Comparison of ENCODE assay signal across 8 mouse cellular contexts in genomic region chr9:98297234-98297936, GRCm38 (mm10). TPM values are rescaled to one million over a fixed set of nuclear protein-coding genes. Genes with fewer than 3 reads are reported as not detected.
DNase-seq lines count a peak whose midpoint lies in the region; ATAC-seq and TF ChIP-seq lines count a peak whose summit lies in the region.

No protein-coding gene starts in this region.

- no peak overlapping the region for H3K27ac ChIP-seq in embryonic facial prominence, embryonic 11.5 days (replicated peaks; ENCODE audit: low read depth, low read length)
- peak overlapping the region; percentile 18; the same call in 1 of the 2 replicates for H3K27ac ChIP-seq in hindbrain, embryonic 10.5 days
- peak overlapping the region; percentile 80 for H3K27ac ChIP-seq in liver, adult 2 months (replicated peaks; ENCODE audit: insufficient read depth, low read depth, low read length)
- H3K27ac ChIP-seq in neural tube, embryonic 12.5 days = no peak overlapping the region

- ATAC-seq in embryonic facial prominence, embryonic 11.5 days (replicated peaks; ENCODE audit: insufficient number of reproducible peaks, low FRiP score, low TSS enrichment, low read depth) = no peak
- peak; percentile 27; the same call in 1 of the 2 replicates for ATAC-seq in neural tube, embryonic 12.5 days (ENCODE audit: low FRiP score, low read depth)

- H3K9me3 ChIP-seq in embryonic facial prominence, embryonic 11.5 days (replicated peaks; ENCODE audit: control insufficient read depth, low read length) = no peaks in the 10 kb centered on the region
- H3K9me3 ChIP-seq in hindbrain, embryonic 10.5 days = no peaks in the 10 kb centered on the region
- H3K9me3 ChIP-seq in neural tube, embryonic 12.5 days = no peaks in the 10 kb centered on the region

- no peaks in the 10 kb centered on the region for H3K36me3 ChIP-seq in embryonic facial prominence, embryonic 11.5 days (replicated peaks; ENCODE audit: control insufficient read depth, insufficient read depth, low read depth, low read length)
- H3K36me3 ChIP-seq in hindbrain, embryonic 10.5 days = no peaks in the 10 kb centered on the region
- no peaks in the 10 kb centered on the region for H3K36me3 ChIP-seq in liver, adult 2 months (ENCODE audit: control insufficient read depth, insufficient read depth, low read length)
- no peaks in the 10 kb centered on the region for H3K36me3 ChIP-seq in neural tube, embryonic 12.5 days

- no peaks in the 10 kb centered on the region for H3K4me1 ChIP-seq in embryonic facial prominence, embryonic 11.5 days (ENCODE audit: control insufficient read depth, insufficient read depth, low read length)
- H3K4me1 ChIP-seq in hindbrain, embryonic 10.5 days (replicated peaks) = peaks cover 13% of the 10 kb centered on the region
- peaks cover 5% of the 10 kb centered on the region; the same call in 1 of the 2 replicates for H3K4me1 ChIP-seq in liver, adult 2 months (ENCODE audit: control insufficient read depth, insufficient read depth, low read length)
- H3K4me1 ChIP-seq in neural tube, embryonic 12.5 days = peaks cover 12% of the 10 kb centered on the region; the same call in 1 of the 2 replicates

- TF ChIP-seq CTCF in liver, adult 2 months (IDR thresholded peaks at IDR 0.05; ENCODE audit: low read depth, low read length) = no peak

- peak; percentile 5 to 13 for DNase-seq in urinary bladder, postnatal 36 days (ENCODE audit: low spot score in 2 of 2)
- no peak for DNase-seq in urinary bladder, adult 2 months (ENCODE audit: low spot score)
- DNase-seq in embryonic facial prominence, embryonic 11.5 days (ENCODE audit: low spot score) = peak; percentile 42
- no peak for DNase-seq in hindbrain, embryonic 10.5 days (ENCODE audit: low spot score)
- no peak for DNase-seq in liver, adult 2 months (ENCODE audit: extremely low read depth, low read depth, low spot score)
- DNase-seq in gastrocnemius, postnatal 10 days = no peak
- no peak for DNase-seq in frontal cortex, postnatal 36 days (ENCODE audit: low spot score in 2 of 2)

- peak overlapping the region; percentile 48 for H3K4me3 ChIP-seq in embryonic facial prominence, embryonic 11.5 days (ENCODE audit: low read depth, low read length)
- H3K4me3 ChIP-seq in hindbrain, embryonic 10.5 days = peak overlapping the region; percentile 66
- peak overlapping the region; percentile 62; the same call in 1 of the 2 replicates for H3K4me3 ChIP-seq in liver, adult 2 months (ENCODE audit: insufficient read depth, low read depth, low read length)
- H3K4me3 ChIP-seq in neural tube, embryonic 12.5 days = peak overlapping the region; percentile 46

- peak overlapping the region; percentile 70 for H3K4me2 ChIP-seq in embryonic facial prominence, embryonic 11.5 days (ENCODE audit: low read depth, low read length)
- H3K4me2 ChIP-seq in neural tube, embryonic 12.5 days (replicated peaks) = peak overlapping the region; percentile 81

- H3K27me3 ChIP-seq in embryonic facial prominence, embryonic 11.5 days (ENCODE audit: control insufficient read depth, insufficient read depth, low read length) = no peaks in the 10 kb centered on the region
- peaks cover 39% of the 10 kb centered on the region for H3K27me3 ChIP-seq in hindbrain, embryonic 10.5 days (ENCODE audit: insufficient read depth, poor library complexity, severe bottlenecking)
- no peaks in the 10 kb centered on the region for H3K27me3 ChIP-seq in liver, adult 2 months (ENCODE audit: control insufficient read depth, insufficient read depth, low read length)
- no peaks in the 10 kb centered on the region for H3K27me3 ChIP-seq in neural tube, embryonic 12.5 days (replicated peaks)

- H3K9ac ChIP-seq in embryonic facial prominence, embryonic 11.5 days (replicated peaks; ENCODE audit: low read length) = no peak overlapping the region; the same call in 1 of the 2 replicates
- H3K9ac ChIP-seq in liver, adult 2 months (ENCODE audit: low read depth, low read length) = peak overlapping the region; percentile 78
- H3K9ac ChIP-seq in neural tube, embryonic 12.5 days = no peak overlapping the region

- WGBS in embryonic facial prominence, embryonic 11.5 days = 13% methylated on average over 11 of the region's 12 CpGs
- WGBS in hindbrain, embryonic 10.5 days = 22% methylated on average over 12 of the region's 12 CpGs
- WGBS in liver, adult 2 months = 14% methylated on average over 12 of the region's 12 CpGs
- WGBS in neural tube, embryonic 12.5 days = 13% methylated on average over 11 of the region's 12 CpGs

- TF ChIP-seq POLR2A in liver, adult 2 months (IDR thresholded peaks at IDR 0.05; ENCODE audit: extremely low read depth, insufficient read depth, low read length) = no peak

- peaks cover 3% of the 10 kb centered on the region; the same call in 1 of the 2 replicates for H3K79me2 ChIP-seq in liver, adult 2 months (ENCODE audit: control insufficient read depth, insufficient read depth, low read length)

RNA-seq across cellular contexts. Expression of gene Nmnat3, which starts 10.2 kb away (rescaled TPM):
- polyA plus RNA-seq in urinary bladder, adult 2 months (2012; rRNA removed) = 8.6 and 8.7 TPM in 2 replicates
- 3.0 and 3.2 TPM in 2 replicates for polyA plus RNA-seq in embryonic facial prominence, embryonic 11.5 days (2014; fragmentation: Nextera tagmentation; extraction: Ambion mirVana)
- 2.0 and 2.3 TPM in 2 replicates for polyA plus RNA-seq in hindbrain, embryonic 10.5 days (2016; fragmentation: Nextera tagmentation; extraction: Ambion mirVana)
- total RNA-seq in liver, adult 2 months (2014; rRNA removed) = 8.5 and 9.2 TPM in 2 replicates
- 10.7 and 11.1 TPM in 2 replicates for polyA plus RNA-seq in liver, adult 2 months (2012; rRNA removed)
- polyA plus RNA-seq in neural tube, embryonic 12.5 days (2016; fragmentation: Nextera tagmentation; extraction: Ambion mirVana) = 2.1 and 2.5 TPM in 2 replicates
- total RNA-seq in gastrocnemius, postnatal 10 days (2021) = 10 to 100 TPM; 11.9 TPM

Comparison
In these comparisons a context has a peak if more than half of its experiments do, and no peak if none do; other contexts are left out.
1. DNase-seq: peak in urinary bladder, postnatal 36 days (2 of 2) and embryonic facial prominence, embryonic 11.5 days (single experiment); none in urinary bladder, adult 2 months (single experiment), hindbrain, embryonic 10.5 days (single experiment), liver, adult 2 months (single experiment), gastrocnemius, postnatal 10 days (single experiment) and frontal cortex, postnatal 36 days (0 of 2).
2. H3K27ac ChIP-seq: peak in hindbrain, embryonic 10.5 days (single experiment) and liver, adult 2 months (single experiment); none in embryonic facial prominence, embryonic 11.5 days (single experiment) and neural tube, embryonic 12.5 days (single experiment).
3. Peak in every context shown above with its lines, with median percentiles within 50 percentile points of each other: H3K4me3 ChIP-seq.